Mouse (Mus musculus): Measurements from ENCODE around the gene Marf1. TPM values are rescaled to one million over a fixed set of nuclear protein-coding genes. Genes with fewer than 3 reads are reported as not detected.

Marf1 gene
- polyA plus RNA-seq (2016; fragmentation: Nextera tagmentation; extraction: Ambion mirVana): 15.3 and 15.5 TPM in 2 replicates

DNA sequence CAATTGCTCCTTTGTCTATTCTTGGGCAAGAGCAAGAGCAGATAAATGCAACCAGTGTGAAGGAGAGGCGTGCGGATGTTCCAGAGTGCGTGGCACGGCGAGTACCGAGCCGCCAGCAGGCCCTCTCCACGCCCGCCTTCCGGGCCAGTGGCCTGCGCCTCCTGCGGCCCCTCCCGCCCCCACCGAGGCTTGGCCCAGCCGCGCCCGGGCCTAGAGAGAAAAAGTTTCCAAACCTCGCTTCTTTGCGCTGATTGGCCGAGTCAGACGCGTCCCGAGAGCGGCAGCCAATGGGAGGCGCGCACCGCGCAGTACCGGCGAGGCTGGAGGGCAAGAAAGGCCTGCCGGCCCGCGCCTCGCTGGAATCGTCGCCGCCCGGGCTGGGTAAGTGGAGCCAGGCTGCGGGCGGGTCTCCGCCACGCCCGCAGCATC is at the start of gene Marf1, which contains the start of gene Nde1:
TSS of gene Marf1 (minus strand) at position 364 of the 429 bp plus-strand sequence.
TSS of gene Nde1 (plus strand) at position 288 of the 429 bp plus-strand sequence.
- WGBS: under 1% methylated on average over 41 of the region's 43 CpGs
- H3K4me2 ChIP-seq: peak within 1 kb of the TSS; percentile 67
- peak within 1 kb of the TSS; percentile 65 for H3K4me3 ChIP-seq (replicated peaks)
- peak; percentile 90 for ATAC-seq (ENCODE audit: low FRiP score)
- H3K9ac ChIP-seq: peak within 1 kb of the TSS; percentile 80
- H3K4me1 ChIP-seq: peaks cover 35% of the 10 kb centered on the region
- no peaks in the 10 kb centered on the region for H3K36me3 ChIP-seq (replicated peaks)
- H3K27ac ChIP-seq: peak within 1 kb of the TSS; percentile 82
- no peaks in the 10 kb centered on the region for H3K27me3 ChIP-seq
- H3K9me3 ChIP-seq: no peaks in the 10 kb centered on the region

DNA sequence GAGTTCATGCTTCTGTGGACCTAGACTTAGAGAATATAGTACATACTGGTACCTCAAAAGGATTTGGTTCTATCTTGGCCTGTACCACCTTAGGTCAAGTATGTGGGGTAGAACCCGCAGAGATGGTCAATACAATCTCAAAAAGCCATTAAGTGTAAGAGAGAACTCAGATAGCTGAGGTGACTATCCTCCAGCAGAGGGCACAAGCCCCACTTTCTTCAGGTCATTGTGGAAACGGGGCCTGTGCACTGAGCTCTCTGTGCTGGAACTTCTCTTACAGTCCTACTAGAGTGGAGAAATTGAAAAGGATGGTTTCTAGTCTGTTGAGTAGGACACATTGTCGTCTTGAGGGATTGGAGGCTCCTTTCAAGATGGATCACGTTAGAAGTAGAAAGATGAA is 35.6 kb upstream of the Marf1 start:
- H3K4me2 ChIP-seq: no peak overlapping the region
- no peak for ATAC-seq (ENCODE audit: low FRiP score)
- no peak overlapping the region for H3K9ac ChIP-seq
- H3K4me3 ChIP-seq (replicated peaks): no peak overlapping the region
- H3K27me3 ChIP-seq: no peaks in the 10 kb centered on the region
- WGBS: 78% methylated on average over 4 of the region's 4 CpGs
- no peaks in the 10 kb centered on the region for H3K9me3 ChIP-seq
- H3K36me3 ChIP-seq (replicated peaks): no peaks in the 10 kb centered on the region
- H3K4me1 ChIP-seq: no peaks in the 10 kb centered on the region
- no peak overlapping the region for H3K27ac ChIP-seq

DNA sequence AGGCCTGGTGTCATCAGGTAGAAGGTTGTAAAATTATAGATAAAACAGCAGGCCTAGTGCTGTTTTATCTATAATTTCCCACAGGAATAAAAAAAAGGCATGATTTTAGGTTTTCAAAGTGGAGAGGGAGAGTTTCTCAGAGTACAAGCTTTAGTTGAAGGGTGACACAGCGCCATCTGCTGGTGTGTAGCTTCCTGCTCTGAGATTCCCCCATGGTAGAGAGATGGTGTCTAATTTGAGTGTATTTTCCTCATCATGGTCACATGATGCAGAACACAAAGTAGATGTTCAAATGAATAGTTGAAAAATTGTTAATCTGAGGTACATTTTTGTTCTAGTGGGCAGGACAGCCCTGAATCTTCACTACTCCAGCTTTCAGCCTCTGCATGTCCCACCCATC is 32.3 kb upstream of the Marf1 start:
- Histone ChIP-seq H3K36me3 (replicated peaks) (peaks cover 29% of the 10 kb centered on the region), H3K9ac (no peak overlapping the region), H3K9me3 (no peaks in the 10 kb centered on the region), H3K4me3 (replicated peaks) (no peak overlapping the region), H3K4me1 (no peaks in the 10 kb centered on the region), H3K4me2 (no peak overlapping the region), H3K27me3 (no peaks in the 10 kb centered on the region), H3K27ac (no peak overlapping the region)
- 14% methylated on average over 1 of the region's 1 CpGs for WGBS
- no peak for ATAC-seq (ENCODE audit: low FRiP score)

DNA sequence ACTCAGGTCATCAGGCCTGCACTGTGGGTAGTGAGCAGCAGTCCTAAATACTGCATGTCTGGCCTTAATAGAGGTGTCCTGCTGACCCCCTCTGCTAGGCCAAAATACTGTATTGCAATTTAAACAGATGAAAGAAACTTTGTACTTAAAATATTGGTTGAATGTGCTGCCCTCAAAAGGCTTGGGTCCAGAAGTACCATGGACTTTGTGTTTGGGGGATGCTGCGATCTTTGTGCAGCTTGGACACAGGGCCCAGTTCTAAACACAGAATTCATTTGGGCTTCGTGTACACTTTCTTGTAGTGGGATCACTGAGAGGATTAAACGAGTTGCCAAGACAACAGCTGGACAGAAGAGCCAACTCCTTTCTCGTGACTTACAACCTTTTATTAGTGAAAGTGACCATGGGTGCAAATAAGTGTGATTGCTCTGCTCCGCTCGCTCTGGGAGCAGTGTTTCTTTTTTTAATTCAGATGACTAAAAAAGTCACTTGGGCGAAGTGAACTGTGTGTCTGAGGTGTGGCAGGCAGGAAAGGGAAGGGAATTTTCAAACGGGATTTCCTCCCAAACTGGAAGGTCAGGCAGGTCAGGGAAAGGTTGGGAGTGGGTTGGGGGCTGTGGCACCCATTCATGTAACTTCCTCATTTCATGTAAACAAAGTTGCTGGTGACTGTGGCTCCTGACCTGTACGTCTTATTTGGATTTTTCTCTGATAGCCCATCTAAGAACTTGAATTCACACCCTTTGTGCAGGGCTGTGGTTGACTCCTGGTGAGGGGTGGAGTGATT is 31.2 kb upstream of the Marf1 start:
- no peak overlapping the region for H3K9ac ChIP-seq
- WGBS: 59% methylated on average over 9 of the region's 9 CpGs
- no peak for ATAC-seq (ENCODE audit: low FRiP score)
- peaks cover 39% of the 10 kb centered on the region for H3K36me3 ChIP-seq (replicated peaks)
- H3K4me3 ChIP-seq (replicated peaks): no peak overlapping the region
- no peak overlapping the region for H3K4me2 ChIP-seq
- H3K9me3 ChIP-seq: no peaks in the 10 kb centered on the region
- H3K4me1 ChIP-seq: no peaks in the 10 kb centered on the region
- no peak overlapping the region for H3K27ac ChIP-seq
- no peaks in the 10 kb centered on the region for H3K27me3 ChIP-seq

DNA sequence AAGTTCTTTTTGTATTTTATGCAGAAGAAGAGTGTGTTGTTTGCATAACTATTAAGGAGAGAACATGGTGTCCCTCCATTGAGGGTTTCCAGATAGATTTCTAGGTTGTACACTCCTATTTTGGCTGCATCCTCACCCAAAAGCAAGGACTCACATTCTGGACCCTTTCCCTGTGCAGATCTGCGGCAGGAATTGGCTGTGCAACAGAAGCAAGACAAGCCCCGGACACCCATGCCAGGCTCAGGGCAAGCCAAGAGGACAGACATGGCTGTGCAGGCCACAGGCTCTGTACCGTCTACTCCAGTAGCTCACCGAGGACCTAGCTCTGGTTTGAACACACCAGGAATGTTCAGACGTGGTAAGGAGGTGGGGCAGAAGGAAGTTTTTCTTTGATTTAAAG is 22.4 kb upstream of the Marf1 start:
- H3K36me3 ChIP-seq (replicated peaks): peaks cover 98% of the 10 kb centered on the region

DNA sequence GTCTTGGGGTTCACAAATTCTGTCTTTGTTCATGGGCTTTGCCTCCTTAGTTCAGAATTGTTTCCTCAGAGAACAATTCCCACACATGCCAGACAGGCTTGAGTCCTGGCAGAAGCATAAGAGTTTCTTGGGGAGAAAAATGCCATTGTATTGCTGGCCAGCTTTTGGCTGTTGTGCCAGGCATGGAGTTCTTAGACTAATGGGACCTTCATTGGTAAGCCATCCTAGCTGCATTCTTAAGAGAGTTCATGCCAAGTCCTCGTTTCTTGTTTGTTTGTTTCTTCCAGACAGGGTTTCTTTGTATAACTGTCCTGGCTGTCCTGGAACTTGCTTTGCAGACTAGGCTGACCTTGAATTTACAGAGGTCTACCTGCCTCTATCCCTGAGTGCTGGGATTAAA is 20.7 kb upstream of the Marf1 start:
- H3K4me1 ChIP-seq: no peaks in the 10 kb centered on the region
- no peak overlapping the region for H3K4me3 ChIP-seq (replicated peaks)
- H3K36me3 ChIP-seq (replicated peaks): peaks cover 97% of the 10 kb centered on the region
- no peak overlapping the region for H3K9ac ChIP-seq
- H3K27me3 ChIP-seq: no peaks in the 10 kb centered on the region
- H3K9me3 ChIP-seq: no peaks in the 10 kb centered on the region
- no peak overlapping the region for H3K4me2 ChIP-seq
- WGBS: 74% methylated on average over 1 of the region's 1 CpGs
- no peak for ATAC-seq (ENCODE audit: low FRiP score)
- no peak overlapping the region for H3K27ac ChIP-seq

More for the DNA sequence above, 22.4 kb upstream of the Marf1 start:
- no peak for ATAC-seq (ENCODE audit: low FRiP score)
- no peak overlapping the region for H3K4me2 ChIP-seq
- no peak overlapping the region for H3K4me3 ChIP-seq (replicated peaks)
- no peak overlapping the region for H3K9ac ChIP-seq
- no peaks in the 10 kb centered on the region for H3K9me3 ChIP-seq
- no peaks in the 10 kb centered on the region for H3K27me3 ChIP-seq
- no peak overlapping the region for H3K27ac ChIP-seq
- 95% methylated on average over 5 of the region's 5 CpGs for WGBS
- no peaks in the 10 kb centered on the region for H3K4me1 ChIP-seq

DNA sequence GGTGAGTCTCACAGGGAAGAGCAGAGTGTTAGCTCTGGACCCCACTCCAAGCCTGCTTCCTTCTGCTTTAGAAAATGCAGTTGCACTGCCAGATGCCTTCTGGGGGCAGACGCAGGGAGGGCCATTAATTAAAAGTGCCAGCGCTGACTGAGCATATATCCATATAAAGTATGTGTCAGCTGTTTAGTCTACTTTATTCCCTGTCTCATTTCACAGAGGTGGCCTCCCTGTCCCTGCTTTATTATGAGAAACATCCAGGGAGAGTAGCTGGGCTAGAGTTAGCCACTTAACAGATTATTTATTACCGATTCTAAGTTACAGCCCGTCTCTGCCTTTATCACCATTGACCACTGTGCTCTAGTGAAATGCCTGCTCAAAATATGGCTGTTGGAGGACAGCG is 19.2 kb upstream of the Marf1 start:
- Histone ChIP-seq H3K9ac (no peak overlapping the region), H3K36me3 (replicated peaks) (peaks cover 99% of the 10 kb centered on the region), H3K27me3 (no peaks in the 10 kb centered on the region), H3K9me3 (no peaks in the 10 kb centered on the region), H3K4me2 (no peak overlapping the region), H3K4me1 (no peaks in the 10 kb centered on the region), H3K27ac (no peak overlapping the region), H3K4me3 (replicated peaks) (no peak overlapping the region)
- ATAC-seq (ENCODE audit: low FRiP score): no peak
- 97% methylated on average over 5 of the region's 5 CpGs for WGBS

DNA sequence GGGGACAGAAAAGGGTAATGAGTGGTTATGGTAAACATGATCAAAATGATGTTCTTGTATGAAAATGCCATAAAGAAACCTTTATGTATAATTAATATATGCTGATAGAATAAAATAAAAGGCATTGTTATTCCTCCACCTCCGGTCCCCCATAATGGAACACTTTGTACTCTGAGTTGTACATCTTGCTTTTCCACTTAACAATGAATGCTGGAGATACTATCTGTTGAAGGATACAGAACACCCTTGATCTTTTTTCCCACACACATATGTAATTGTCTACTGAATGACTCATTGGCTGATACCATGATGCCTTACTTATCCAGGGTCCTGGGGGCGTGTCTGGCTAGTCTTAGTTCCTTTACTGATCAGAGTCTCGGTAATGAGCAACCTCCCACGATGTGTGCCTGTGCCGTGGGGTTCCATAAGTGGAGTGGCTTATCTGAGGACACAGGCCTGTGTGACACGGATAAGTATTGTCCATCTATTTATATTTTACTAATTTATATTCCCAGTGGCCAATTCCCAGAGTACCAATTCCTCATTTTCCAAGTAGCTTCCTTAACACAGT is 17.1 kb upstream of the Marf1 start:
- no peaks in the 10 kb centered on the region for H3K9me3 ChIP-seq
- H3K36me3 ChIP-seq (replicated peaks): peaks cover 98% of the 10 kb centered on the region
- H3K9ac ChIP-seq: no peak overlapping the region
- no peak overlapping the region for H3K27ac ChIP-seq
- no peaks in the 10 kb centered on the region for H3K27me3 ChIP-seq
- no peak for ATAC-seq (ENCODE audit: low FRiP score)
- 91% methylated on average over 6 of the region's 6 CpGs for WGBS
- H3K4me2 ChIP-seq: no peak overlapping the region
- H3K4me1 ChIP-seq: no peaks in the 10 kb centered on the region
- H3K4me3 ChIP-seq (replicated peaks): no peak overlapping the region

DNA sequence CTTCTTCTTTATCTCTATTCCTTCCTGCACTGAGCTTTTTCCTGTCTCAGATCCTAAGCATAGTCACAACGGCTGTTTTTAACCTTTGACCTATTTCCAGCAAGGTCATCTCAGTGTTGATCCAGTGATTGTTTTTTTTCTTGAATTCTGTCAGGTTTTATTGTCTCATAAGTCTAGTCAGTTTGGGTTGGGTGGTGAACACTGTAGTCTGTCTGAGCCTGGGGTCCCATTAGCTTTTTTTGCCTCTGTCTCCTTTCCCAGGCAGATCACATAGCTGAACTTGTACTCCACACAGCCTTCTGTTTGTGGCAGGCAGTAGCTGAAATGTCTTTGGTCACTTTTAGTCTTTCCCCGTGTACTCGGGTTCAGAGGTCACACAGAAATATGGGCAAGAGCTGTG is 14.9 kb upstream of the Marf1 start:
- Histone ChIP-seq H3K9ac (no peak overlapping the region), H3K4me1 (no peaks in the 10 kb centered on the region), H3K9me3 (no peaks in the 10 kb centered on the region), H3K27me3 (no peaks in the 10 kb centered on the region), H3K36me3 (replicated peaks) (peaks cover 98% of the 10 kb centered on the region), H3K4me3 (replicated peaks) (no peak overlapping the region), H3K27ac (no peak overlapping the region), H3K4me2 (no peak overlapping the region)
- ATAC-seq (ENCODE audit: low FRiP score): no peak
- 81% methylated on average over 3 of the region's 3 CpGs for WGBS

DNA sequence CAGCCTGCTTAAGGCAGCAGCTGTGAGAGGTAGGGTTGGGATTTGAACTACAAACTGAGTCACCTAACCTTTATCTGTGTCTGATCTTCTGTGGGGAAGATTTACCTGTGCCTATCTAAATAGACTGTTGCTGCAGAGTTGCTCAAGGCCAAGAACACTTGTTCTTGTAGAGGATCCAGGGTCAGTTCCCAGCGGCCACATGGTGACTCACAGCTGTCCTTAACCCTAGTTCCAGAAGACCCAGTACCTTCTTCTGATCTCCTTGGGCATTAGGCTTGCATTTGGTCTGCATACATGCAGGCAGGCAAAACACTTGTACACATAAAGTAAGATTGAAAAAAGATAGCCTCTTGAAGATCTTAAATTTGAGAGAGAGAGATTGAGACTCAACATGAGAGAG is 6.6 kb upstream of the Marf1 start:
- Histone ChIP-seq H3K9ac (no peak overlapping the region), H3K9me3 (no peaks in the 10 kb centered on the region), H3K27me3 (no peaks in the 10 kb centered on the region), H3K4me2 (no peak overlapping the region), H3K27ac (no peak overlapping the region), H3K4me3 (replicated peaks) (no peak overlapping the region), H3K36me3 (replicated peaks) (peaks cover 60% of the 10 kb centered on the region), H3K4me1 (peaks cover 16% of the 10 kb centered on the region)
- no peak for ATAC-seq (ENCODE audit: low FRiP score)
- WGBS: 89% methylated on average over 1 of the region's 1 CpGs

DNA sequence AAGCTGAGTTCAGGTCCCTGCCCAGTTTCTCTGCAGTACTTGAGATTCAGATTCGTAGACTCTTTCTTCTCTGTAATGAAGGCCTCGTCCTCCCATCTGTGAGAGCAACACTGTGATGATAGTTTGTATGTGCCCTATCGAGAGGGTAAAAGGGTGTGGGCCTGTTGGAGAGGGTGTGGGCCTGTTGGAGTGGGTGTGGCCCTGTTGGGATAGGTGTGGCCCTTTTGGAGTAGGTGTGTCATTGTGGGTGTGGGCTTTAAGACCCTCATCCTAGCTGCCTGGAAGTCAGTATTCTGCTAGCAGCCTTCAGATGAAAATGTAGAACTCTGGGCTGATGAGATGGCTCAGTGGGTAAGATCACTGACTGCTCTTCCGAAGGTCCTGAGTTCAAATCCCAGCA is 3.3 kb upstream of the Marf1 start:
- no peak overlapping the region for H3K4me3 ChIP-seq (replicated peaks)
- H3K27ac ChIP-seq: no peak overlapping the region
- no peak overlapping the region for H3K9ac ChIP-seq
- no peaks in the 10 kb centered on the region for H3K27me3 ChIP-seq
- no peak overlapping the region for H3K4me2 ChIP-seq
- H3K4me1 ChIP-seq: peaks cover 28% of the 10 kb centered on the region
- WGBS: 90% methylated on average over 4 of the region's 4 CpGs
- no peak for ATAC-seq (ENCODE audit: low FRiP score)
- no peaks in the 10 kb centered on the region for H3K9me3 ChIP-seq
- H3K36me3 ChIP-seq (replicated peaks): peaks cover 31% of the 10 kb centered on the region

DNA sequence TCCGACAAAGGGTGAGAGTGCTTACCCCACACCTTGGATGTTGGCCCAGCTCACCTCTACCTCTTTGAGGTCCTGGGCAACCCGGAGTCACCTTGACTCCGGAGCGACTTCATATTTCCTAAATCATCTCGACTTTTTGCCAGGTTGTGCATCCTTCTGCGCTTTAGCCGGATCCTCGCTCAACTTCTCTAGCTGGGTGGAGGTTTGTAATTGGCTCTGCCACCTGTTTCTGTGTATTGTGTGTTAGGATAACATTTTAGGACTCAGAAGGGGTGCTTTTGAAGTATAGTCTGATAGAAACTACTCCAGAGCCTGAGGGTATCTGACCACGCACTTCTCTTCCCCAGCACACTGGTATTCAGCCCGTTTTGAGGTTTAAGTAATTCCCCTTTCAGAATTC is 580 bp upstream of the Marf1 start:
- peaks cover 28% of the 10 kb centered on the region for H3K4me1 ChIP-seq
- H3K9ac ChIP-seq: peak overlapping the region; percentile 80
- H3K27me3 ChIP-seq: no peaks in the 10 kb centered on the region
- H3K4me3 ChIP-seq (replicated peaks): peak overlapping the region; percentile 65
- peak overlapping the region; percentile 67 for H3K4me2 ChIP-seq
- peaks cover 5% of the 10 kb centered on the region for H3K36me3 ChIP-seq (replicated peaks)
- H3K9me3 ChIP-seq: no peaks in the 10 kb centered on the region
- 2% methylated on average over 10 of the region's 10 CpGs for WGBS
- peak overlapping the region; percentile 72; the same call in 1 of the 2 replicates for H3K27ac ChIP-seq
- ATAC-seq (ENCODE audit: low FRiP score): no peak

DNA sequence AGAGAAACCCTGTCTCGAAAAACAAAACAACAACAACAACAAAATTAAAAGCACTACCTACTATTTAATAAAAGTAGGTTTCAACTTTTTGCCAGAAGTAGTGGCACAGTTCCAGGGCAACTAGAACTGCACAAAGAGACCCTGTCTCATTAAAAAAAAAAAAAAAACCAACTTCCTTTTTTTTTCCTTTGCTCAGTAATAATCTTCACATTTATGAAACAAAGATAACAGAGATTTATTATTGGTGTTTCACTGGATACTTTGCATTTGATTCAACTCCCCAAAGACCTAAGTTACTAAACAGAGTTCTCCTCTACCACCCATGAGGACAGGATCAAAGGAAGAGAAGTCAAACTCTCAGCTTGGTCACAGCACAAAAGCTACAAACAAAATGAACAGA is 2.2 kb downstream of the Marf1 start:
- peaks cover 35% of the 10 kb centered on the region for H3K4me1 ChIP-seq
- H3K9ac ChIP-seq: no peak overlapping the region
- H3K27me3 ChIP-seq: no peaks in the 10 kb centered on the region
- H3K4me2 ChIP-seq: no peak overlapping the region
- no peak overlapping the region for H3K27ac ChIP-seq
- no peaks in the 10 kb centered on the region for H3K36me3 ChIP-seq (replicated peaks)
- H3K9me3 ChIP-seq: no peaks in the 10 kb centered on the region
- no peak for ATAC-seq (ENCODE audit: low FRiP score)
- no peak overlapping the region for H3K4me3 ChIP-seq (replicated peaks)
- 90% methylated on average over 1 of the region's 1 CpGs for WGBS
